8 mouse cellular contexts compared by ENCODE assay signal in genomic region chr8:90793710-90794109, GRCm38 (mm10). TPM values are rescaled to one million over a fixed set of nuclear protein-coding genes. Genes with fewer than 3 reads are reported as not detected.
DNase-seq lines count a peak whose midpoint lies in the region; ATAC-seq and TF ChIP-seq lines count a peak whose summit lies in the region.
"Had no signal": no experiment of that assay in that cellular context is flagged by ENCODE, and none has a peak within 500 bp of the region (broad histone marks: within the 10 kb centered on the region; RNA-seq: fewer than 3 reads in every experiment).

No protein-coding gene starts in this region.

- H3K4me2 ChIP-seq in midbrain, embryonic 15.5 days = no peak overlapping the region

- H3K9ac ChIP-seq in midbrain, embryonic 15.5 days = no peak overlapping the region

- no peak overlapping the region for H3K4me3 ChIP-seq in cerebellum, adult 2 months (replicated peaks; ENCODE audit: insufficient read depth, low read depth, low read length)
- no peak overlapping the region for H3K4me3 ChIP-seq in midbrain, embryonic 15.5 days
- H3K4me3 ChIP-seq: myocyte had no signal

- peak; percentile 64 for DNase-seq in T-cell, adult 2 months (ENCODE audit: low spot score)
- peak; percentile 61 to 69 for DNase-seq in cerebellum, adult 2 months
- DNase-seq in frontal cortex, postnatal 10 days (ENCODE audit: low spot score in 2 of 2) = peak; percentile 59 to 81
- DNase-seq in induced T-regulatory cell, adult 2 months (ENCODE audit: low read depth) = peak; percentile 84
- DNase-seq in left cerebral cortex, postnatal 10 days (ENCODE audit: extremely low spot score in 1 of 2, low spot score in 2 of 2) = peak; percentile 82
- DNase-seq in spleen, postnatal 36 days (ENCODE audit: low spot score in 2 of 2) = peak; percentile 41 to 56

- no peak overlapping the region for H3K27ac ChIP-seq in cerebellum, adult 2 months (ENCODE audit: insufficient read depth, low read length)
- 0 out of 2 replicates have a peak overlapping the region, but pooled peaks have one; percentile 17 for H3K27ac ChIP-seq in midbrain, embryonic 15.5 days

- H3K36me3 ChIP-seq in midbrain, embryonic 15.5 days (replicated peaks) = no peaks in the 10 kb centered on the region

- no peaks in the 10 kb centered on the region for H3K27me3 ChIP-seq in cerebellum, adult 2 months (ENCODE audit: control insufficient read depth, insufficient read depth, low read length)
- no peaks in the 10 kb centered on the region for H3K27me3 ChIP-seq in midbrain, embryonic 15.5 days (replicated peaks)

- ATAC-seq in midbrain, embryonic 15.5 days (replicated peaks) = peak; percentile 56; the same call in 1 of the 2 replicates

- TF ChIP-seq POLR2A in cerebellum, adult 2 months (IDR thresholded peaks at IDR 0.05; ENCODE audit: borderline replicate concordance, insufficient read depth, low read length) = no peak

- H3K4me1 ChIP-seq in cerebellum, adult 2 months (ENCODE audit: control insufficient read depth, insufficient read depth, low read length) = no peaks in the 10 kb centered on the region; the same call in 1 of the 2 replicates
- peaks cover 13% of the 10 kb centered on the region for H3K4me1 ChIP-seq in midbrain, embryonic 15.5 days

- H3K9me3 ChIP-seq in midbrain, embryonic 15.5 days = no peaks in the 10 kb centered on the region

- intact Hi-C loops in left cerebral cortex, postnatal 10 days (cut with DNase I) = loop anchor here (2.0 to 5.0 kb wide), 3 partner anchors 86 to 945 kb away; no protein-coding TSS in a partner anchor

- 2% methylated on average over 3 of the region's 3 CpGs for WGBS in cerebellum, adult 2 months
- WGBS in midbrain, embryonic 15.5 days = 0% methylated on average over 3 of the region's 3 CpGs

- TF ChIP-seq CTCF in cerebellum, adult 2 months (IDR thresholded peaks at IDR 0.05; ENCODE audit: borderline replicate concordance, insufficient read depth, low read depth, low read length) = peak; percentile 92

RNA-seq across cellular contexts. Expression of gene Gm19935, which starts 23.5 kb away (rescaled TPM):
- 7.3 and 9.9 TPM in 2 replicates for polyA plus RNA-seq in cerebellum, adult 2 months (2012; rRNA removed)
- total RNA-seq in left cerebral cortex, postnatal 10 days (2021) = under 1 TPM; 0.47 to 0.73 TPM
- polyA plus RNA-seq in midbrain, embryonic 15.5 days (2015; fragmentation: Nextera tagmentation; extraction: Ambion mirVana) = 0.23 and 0.65 TPM in 2 replicates
- polyA plus RNA-seq: myocyte had no signal

RNA-seq across cellular contexts. Expression of gene Chd9, which starts 34.4 kb away (rescaled TPM):
- polyA plus RNA-seq in cerebellum, adult 2 months (2012; rRNA removed) = 882 and 1,083 TPM in 2 replicates
- total RNA-seq in left cerebral cortex, postnatal 10 days (2021) = 100 to 1,000 TPM in 1 of 2 experiments, 10 to 100 TPM in 1; 97.6 to 104 TPM
- polyA plus RNA-seq in midbrain, embryonic 15.5 days (2015; fragmentation: Nextera tagmentation; extraction: Ambion mirVana) = 79.5 and 81.7 TPM in 2 replicates

Comparison
In these comparisons a context has a peak if more than half of its experiments do, and no peak if none do; other contexts are left out.
1. RNA of gene Chd9, which starts 34.4 kb away (polyA plus RNA-seq): 882 to 1,083 TPM in cerebellum, adult 2 months; 79.5 to 81.7 TPM in midbrain, embryonic 15.5 days; every median in the first group is over 10 times any median in the second.
2. Peak in every context shown above with its lines, with median percentiles within 50 percentile points of each other: DNase-seq.